8 mouse cellular contexts compared by ENCODE assay signal in the genomic region with DNA sequence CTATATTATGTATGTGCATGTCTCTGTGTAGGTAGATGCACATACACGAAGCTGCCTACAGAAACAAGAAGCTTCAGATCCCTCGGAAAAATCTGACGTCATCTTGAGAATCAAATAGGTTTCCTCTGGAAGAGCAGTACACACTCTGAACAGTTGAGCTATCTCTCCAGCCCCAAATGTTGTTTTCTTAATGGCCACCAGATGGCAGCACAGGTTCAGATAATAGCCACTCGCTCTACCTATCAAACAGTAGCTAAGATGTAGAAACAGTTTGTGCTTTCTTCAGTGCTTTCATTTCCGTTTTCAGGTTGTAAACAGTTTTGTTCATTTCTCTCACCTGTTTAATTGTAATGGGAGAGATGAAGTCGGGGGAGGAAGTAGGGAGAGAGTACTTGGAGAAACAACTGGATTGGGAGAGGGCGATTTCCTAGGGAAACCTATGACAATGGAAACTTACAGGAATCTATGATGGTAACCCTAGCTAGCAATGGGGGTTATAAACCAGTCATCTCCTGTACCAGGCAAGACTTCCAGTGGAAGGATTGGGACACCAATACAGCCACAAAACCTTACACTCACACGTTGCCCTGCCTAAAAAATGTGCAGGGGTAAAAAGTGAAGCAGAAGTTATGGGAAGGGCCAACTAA. TPM values are rescaled to one million over a fixed set of nuclear protein-coding genes. Genes with fewer than 3 reads are reported as not detected.
DNase-seq lines count a peak whose midpoint lies in the region; ATAC-seq lines count a peak whose summit lies in the region.

No protein-coding gene starts in this region.

- H3K9me3 ChIP-seq in forebrain, embryonic 10.5 days: no peaks in the 10 kb centered on the region
- H3K9me3 ChIP-seq in hindbrain, embryonic 16.5 days (ENCODE audit: control insufficient read depth, low read length): no peaks in the 10 kb centered on the region
- H3K9me3 ChIP-seq in stomach, embryonic 14.5 days (ENCODE audit: control insufficient read depth, low read depth, low read length): no peaks in the 10 kb centered on the region

- no peaks in the 10 kb centered on the region for H3K4me1 ChIP-seq in forebrain, embryonic 10.5 days
- H3K4me1 ChIP-seq in hindbrain, embryonic 16.5 days (ENCODE audit: control insufficient read depth, insufficient read depth, low read depth, low read length): no peaks in the 10 kb centered on the region
- no peaks in the 10 kb centered on the region for H3K4me1 ChIP-seq in stomach, embryonic 14.5 days (ENCODE audit: control insufficient read depth, insufficient read depth, low read length)

- H3K27ac ChIP-seq in forebrain, embryonic 10.5 days: no peak overlapping the region
- no peak overlapping the region for H3K27ac ChIP-seq in hindbrain, embryonic 16.5 days (ENCODE audit: low read depth, low read length)
- H3K27ac ChIP-seq in stomach, embryonic 14.5 days (ENCODE audit: low read length): no peak overlapping the region

- no peak for DNase-seq in cerebellum, adult 9-11 months
- DNase-seq in adrenal gland, postnatal 14 days: peak; percentile 60
- DNase-seq in forebrain, embryonic 10.5 days (ENCODE audit: extremely low spot score, low spot score): peak; percentile 37
- DNase-seq in left cerebral cortex, adult 18-20 months (ENCODE audit: low spot score in 2 of 2): peak; percentile 58 to 70

- 29% methylated on average over 8 of the region's 8 CpGs for WGBS in forebrain, embryonic 10.5 days
- 22% methylated on average over 8 of the region's 8 CpGs for WGBS in hindbrain, embryonic 16.5 days
- 22% methylated on average over 8 of the region's 8 CpGs for WGBS in stomach, embryonic 14.5 days

- peak overlapping the region; percentile 29 for H3K4me2 ChIP-seq in hindbrain, embryonic 16.5 days (ENCODE audit: low read length)
- no peak overlapping the region for H3K4me2 ChIP-seq in stomach, embryonic 14.5 days (replicated peaks; ENCODE audit: low read depth, low read length)

- no peak overlapping the region for H3K9ac ChIP-seq in hindbrain, embryonic 16.5 days (ENCODE audit: low read depth, low read length)
- no peak overlapping the region for H3K9ac ChIP-seq in stomach, embryonic 14.5 days (replicated peaks; ENCODE audit: low read depth, low read length)

- H3K36me3 ChIP-seq in forebrain, embryonic 10.5 days (replicated peaks): no peaks in the 10 kb centered on the region
- H3K36me3 ChIP-seq in hindbrain, embryonic 16.5 days (ENCODE audit: control insufficient read depth, insufficient read depth, low read length): no peaks in the 10 kb centered on the region
- H3K36me3 ChIP-seq in stomach, embryonic 14.5 days (ENCODE audit: control insufficient read depth, insufficient read depth, low read length): no peaks in the 10 kb centered on the region

- peaks cover 7% of the 10 kb centered on the region; the same call in 1 of the 2 replicates for H3K27me3 ChIP-seq in forebrain, embryonic 10.5 days (ENCODE audit: poor library complexity, severe bottlenecking)
- H3K27me3 ChIP-seq in hindbrain, embryonic 16.5 days (replicated peaks; ENCODE audit: control insufficient read depth, insufficient read depth, low read length): no peaks in the 10 kb centered on the region
- H3K27me3 ChIP-seq in stomach, embryonic 14.5 days (ENCODE audit: control insufficient read depth, insufficient read depth, low read length): no peaks in the 10 kb centered on the region

- peak; percentile 75 for ATAC-seq in cerebellum, adult (ENCODE audit: insufficient number of reproducible peaks, low FRiP score, low TSS enrichment)
- ATAC-seq in hindbrain, embryonic 16.5 days: peak; percentile 98
- ATAC-seq in megakaryocyte-erythroid progenitor cell, adult 5-6 weeks (replicated peaks; ENCODE audit: low FRiP score, low TSS enrichment, poor library complexity, severe bottlenecking): peak; percentile 91
- peak; percentile 85 for ATAC-seq in stomach, embryonic 14.5 days (ENCODE audit: insufficient number of reproducible peaks, insufficient read depth, low FRiP score, low read depth)

- no peak overlapping the region for H3K4me3 ChIP-seq in forebrain, embryonic 10.5 days
- no peak overlapping the region for H3K4me3 ChIP-seq in hindbrain, embryonic 16.5 days (ENCODE audit: low read length)
- H3K4me3 ChIP-seq in stomach, embryonic 14.5 days (ENCODE audit: low read depth, low read length): no peak overlapping the region

RNA-seq across cellular contexts. Expression of gene Lelp1, which starts 8.2 kb away (rescaled TPM):
- not detected in 2 replicates for total RNA-seq in adrenal gland, postnatal 14 days (2021)
- polyA plus RNA-seq in forebrain, embryonic 10.5 days (2016; fragmentation: Nextera tagmentation; extraction: Ambion mirVana): not detected in 2 replicates
- polyA plus RNA-seq in hindbrain, embryonic 16.5 days (2015; fragmentation: Nextera tagmentation; extraction: Ambion mirVana): not detected in 2 replicates
- not detected for total RNA-seq in left cerebral cortex, adult 18-20 months (2021)
- total RNA-seq in megakaryocyte-erythroid progenitor cell, adult 5-6 weeks (2014; fragmentation: Nextera tagmentation): not detected in 2 replicates
- not detected in 2 replicates for total RNA-seq in megakaryocyte-erythroid progenitor cell, adult 5-6 weeks (2017)
- not detected in 2 replicates for polyA plus RNA-seq in stomach, embryonic 14.5 days (2014; fragmentation: Nextera tagmentation; extraction: Ambion mirVana)

RNA-seq across cellular contexts. Expression of gene Prr9, which starts 27.0 kb away (rescaled TPM):
- not detected in 2 replicates for total RNA-seq in adrenal gland, postnatal 14 days (2021)
- not detected in 2 replicates for polyA plus RNA-seq in forebrain, embryonic 10.5 days (2016; fragmentation: Nextera tagmentation; extraction: Ambion mirVana)
- not detected in 2 replicates for polyA plus RNA-seq in hindbrain, embryonic 16.5 days (2015; fragmentation: Nextera tagmentation; extraction: Ambion mirVana)
- total RNA-seq in left cerebral cortex, adult 18-20 months (2021): not detected
- total RNA-seq in megakaryocyte-erythroid progenitor cell, adult 5-6 weeks (2014; fragmentation: Nextera tagmentation): not detected in 2 replicates
- not detected in 2 replicates for total RNA-seq in megakaryocyte-erythroid progenitor cell, adult 5-6 weeks (2017)
- not detected in 2 replicates for polyA plus RNA-seq in stomach, embryonic 14.5 days (2014; fragmentation: Nextera tagmentation; extraction: Ambion mirVana)
